Mouse (Mus musculus): ENCODE measurements around the gene 1700001O22Rik.

1700001O22Rik gene

GRCm38 (mm10) chr2:30816383-30816782, 12.9 kb upstream of the 1700001O22Rik start:
- no peak for DNase-seq (ENCODE audit: low read depth)

GRCm38 (mm10) chr2:30810573-30810972, 7.1 kb upstream of the 1700001O22Rik start:
- no peak for DNase-seq (ENCODE audit: low read depth)

- no peak for DNase-seq (ENCODE audit: low read depth)
Measured at GRCm38 (mm10) chr2:30809503-30809902, 6.0 kb upstream of the 1700001O22Rik start.

GRCm38 (mm10) chr2:30808296-30808655, 4.8 kb upstream of the 1700001O22Rik start:
- DNase-seq (ENCODE audit: low read depth), result no peak

- DNase-seq (ENCODE audit: low read depth), result peak; percentile 100
Measured at GRCm38 (mm10) chr2:30807648-30808295, 4.3 kb upstream of the 1700001O22Rik start, which contains the start of gene Ntmt1. TSS of gene Ntmt1 (plus strand) at chr2:30807826.

GRCm38 (mm10) chr2:30807147-30807647, 3.7 kb upstream of the 1700001O22Rik start:
- no peak for DNase-seq (ENCODE audit: low read depth)

- DNase-seq (ENCODE audit: low read depth), result no peak
Measured at GRCm38 (mm10) chr2:30805983-30806382, 2.5 kb upstream of the 1700001O22Rik start.

GRCm38 (mm10) chr2:30801067-30801852, 2.2 kb downstream of the 1700001O22Rik start:
- no peak for DNase-seq (ENCODE audit: low read depth)

GRCm38 (mm10) chr2:30800671-30801066, 2.8 kb downstream of the 1700001O22Rik start:
- no peak for DNase-seq (ENCODE audit: low read depth)

- DNase-seq (ENCODE audit: low read depth), result no peak
Measured at GRCm38 (mm10) chr2:30799456-30799855, 4.0 kb downstream of the 1700001O22Rik start.

- DNase-seq (ENCODE audit: low read depth), result peak; percentile 92
Measured at GRCm38 (mm10) chr2:30796382-30796781, 7.1 kb downstream of the 1700001O22Rik start.

GRCm38 (mm10) chr2:30795889-30796275, 7.6 kb downstream of the 1700001O22Rik start:
- no peak for DNase-seq (ENCODE audit: low read depth)

- DNase-seq (ENCODE audit: low read depth), result no peak
Measured at GRCm38 (mm10) chr2:30795271-30795888, 8.1 kb downstream of the 1700001O22Rik start.

- peak; percentile 94 for DNase-seq (ENCODE audit: low read depth)
Measured at GRCm38 (mm10) chr2:30794179-30795108, 9.0 kb downstream of the 1700001O22Rik start.

- no peak for DNase-seq (ENCODE audit: low read depth)
Measured at GRCm38 (mm10) chr2:30792061-30792460, 11.4 kb downstream of the 1700001O22Rik start.

- DNase-seq (ENCODE audit: low read depth), result peak; percentile 44
Measured at GRCm38 (mm10) chr2:30787466-30787865, 16.0 kb downstream of the 1700001O22Rik start.

- no peak for DNase-seq (ENCODE audit: low read depth)
Measured at GRCm38 (mm10) chr2:30784078-30784994, 19.1 kb downstream of the 1700001O22Rik start.

GRCm38 (mm10) chr2:30783346-30783745, 20.1 kb downstream of the 1700001O22Rik start:
- peak; percentile 83 for DNase-seq (ENCODE audit: low read depth)

GRCm38 (mm10) chr2:30782312-30783290, 20.9 kb downstream of the 1700001O22Rik start:
- DNase-seq (ENCODE audit: low read depth), result no peak

Measured in 416B (cell line).